Mouse (Mus musculus) testis, adult 2 months (tissue): ENCODE measurements around the gene Ppil2. TPM values are rescaled to one million over a fixed set of nuclear protein-coding genes. Genes with fewer than 3 reads are reported as not detected.

Experiments
- H3K27ac ChIP-seq: fragments of 200-500 bp; 2 replicates; pipeline ENCODE4 v1.5.1; 2012; ENCODE audit warnings: low read depth, low read length; ENCODE audit not compliant: control insufficient read depth, insufficient read depth
- H3K27me3 ChIP-seq: fragments of 200-500 bp; 2 replicates; pipeline ENCODE4 v1.6.1; 2012; ENCODE audit warnings: mild to moderate bottlenecking, low read length, moderate library complexity; ENCODE audit not compliant: control insufficient read depth, insufficient read depth
- H3K36me3 ChIP-seq: fragments of 200-500 bp; 2 replicates; pipeline ENCODE4 v1.6.1; 2012; ENCODE audit warnings: mild to moderate bottlenecking, low read length; ENCODE audit not compliant: control insufficient read depth, insufficient read depth
- H3K4me1 ChIP-seq: fragments of 200-500 bp; 2 replicates; pipeline ENCODE4 v1.6.1; 2012; ENCODE audit warnings: low read length; ENCODE audit not compliant: control insufficient read depth, insufficient read depth
- H3K4me3 ChIP-seq: fragments of 200-500 bp; 2 replicates; pipeline ENCODE4 v1.5.1; 2012; ENCODE audit warnings: low read depth, mild to moderate bottlenecking, low read length, moderate library complexity, mixed read lengths; ENCODE audit not compliant: control insufficient read depth
- CTCF ChIP-seq: fragments of 200-500 bp; IDR thresholded peaks from 2 replicates; pipeline ENCODE4 v1.5.1; 2012; ENCODE audit warnings: low read depth, mild to moderate bottlenecking, inconsistent platforms, low read length, moderate library complexity; ENCODE audit not compliant: control insufficient read depth, insufficient read depth, insufficient replicate concordance
- POLR2A ChIP-seq: fragments of 200-500 bp; IDR thresholded peaks from 2 replicates; pipeline ENCODE4 v1.6.1; 2012; ENCODE audit warnings: low read depth, mild to moderate bottlenecking, inconsistent platforms, low read length, moderate library complexity; ENCODE audit not compliant: control insufficient read depth
- polyA plus RNA-seq: library from polyadenylated mRNA; depleted of rRNA; stranded (reverse); fragments of >200 nt; gene quantifications from 2 replicates; pipeline ENCODE4 v1.2.3, GENCODE M21; 2012; rRNA removed

Ppil2 gene
- polyA plus RNA-seq, 1 experiment: 75.3 TPM

GRCm38 (mm10) chr16:17049886-17050285 lies 61.2 kb downstream of the Ppil2 start:
- no peaks in the 10 kb centered on the region for H3K27me3 ChIP-seq
- H3K4me1 ChIP-seq: peaks cover 2% of the 10 kb centered on the region
- H3K36me3 ChIP-seq: peaks cover 2% of the 10 kb centered on the region
- H3K4me3 ChIP-seq: no peak overlapping the region
- H3K27ac ChIP-seq: no peak overlapping the region
- TF ChIP-seq POLR2A: no peak
- TF ChIP-seq CTCF: no peak

GRCm38 (mm10) chr16:17045287-17045686 lies 65.8 kb downstream of the Ppil2 start:
- TF ChIP-seq POLR2A (no peak), CTCF (no peak)
- Histone ChIP-seq H3K36me3 (peaks cover 2% of the 10 kb centered on the region), H3K27me3 (no peaks in the 10 kb centered on the region), H3K27ac (no peak overlapping the region), H3K4me3 (no peak overlapping the region), H3K4me1 (no peaks in the 10 kb centered on the region; the same call in 1 of the 2 replicates)

GRCm38 (mm10) chr16:17044320-17044719 lies 66.7 kb downstream of the Ppil2 start:
- no peaks in the 10 kb centered on the region for H3K27me3 ChIP-seq
- no peaks in the 10 kb centered on the region; the same call in 1 of the 2 replicates for H3K4me1 ChIP-seq
- no peak for TF ChIP-seq POLR2A
- H3K36me3 ChIP-seq: peaks cover 2% of the 10 kb centered on the region
- no peak overlapping the region for H3K4me3 ChIP-seq
- no peak overlapping the region for H3K27ac ChIP-seq

- H3K4me1 ChIP-seq: no peaks in the 10 kb centered on the region
- no peak overlapping the region for H3K27ac ChIP-seq
- TF ChIP-seq POLR2A (no peak), CTCF (no peak)
- peaks cover 1% of the 10 kb centered on the region for H3K36me3 ChIP-seq
- H3K27me3 ChIP-seq: no peaks in the 10 kb centered on the region
- no peak overlapping the region for H3K4me3 ChIP-seq
Measured at GRCm38 (mm10) chr16:17041417-17041816, 69.6 kb downstream of the Ppil2 start.

- TF ChIP-seq POLR2A: no peak
- no peak for TF ChIP-seq CTCF
- Histone ChIP-seq H3K27me3 (no peaks in the 10 kb centered on the region), H3K36me3 (peaks cover 1% of the 10 kb centered on the region), H3K27ac (no peak overlapping the region), H3K4me1 (no peaks in the 10 kb centered on the region), H3K4me3 (no peak overlapping the region; the same call in 1 of the 2 replicates)
Measured at GRCm38 (mm10) chr16:17040716-17041115, 70.3 kb downstream of the Ppil2 start.

Other genes with a start within 250 kb of the Ppil2 start
- 0.12 TPM in 1 of 2 replicates, not detected in the other for gene Igll1, start 247.3 kb downstream of the Ppil2 start, polyA plus RNA-seq
- 86.6 and 87.1 TPM in 2 replicates for gene Top3b, start 240.5 kb downstream of the Ppil2 start, polyA plus RNA-seq
- 0.15 and 0.65 TPM in 2 replicates for gene Vpreb1, start 240.4 kb downstream of the Ppil2 start, polyA plus RNA-seq
- gene Ppm1f, start 214.8 kb downstream of the Ppil2 start, polyA plus RNA-seq: 25.8 and 30.2 TPM in 2 replicates
- gene Mapk1, start 127.9 kb downstream of the Ppil2 start, polyA plus RNA-seq: 35.5 and 42.0 TPM in 2 replicates
- gene Ypel1, start 41.6 kb downstream of the Ppil2 start, polyA plus RNA-seq: 417 and 464 TPM in 2 replicates
- gene 2610318N02Rik, start 13.9 kb upstream of the Ppil2 start, polyA plus RNA-seq: 3,527 and 3,682 TPM in 2 replicates
- gene Sdf2l1, start 21.1 kb upstream of the Ppil2 start, polyA plus RNA-seq: 77.4 and 82.4 TPM in 2 replicates
- gene Ydjc, start 33.4 kb upstream of the Ppil2 start, polyA plus RNA-seq: 51.5 and 58.7 TPM in 2 replicates
- gene Ccdc116, start 36.0 kb upstream of the Ppil2 start, polyA plus RNA-seq: 276 and 291 TPM in 2 replicates
- gene Ube2l3, start 91.4 kb upstream of the Ppil2 start, polyA plus RNA-seq: 65.9 and 80.1 TPM in 2 replicates
- gene Rimbp3, start 97.3 kb upstream of the Ppil2 start, polyA plus RNA-seq: 159 and 181 TPM in 2 replicates
- gene Hic2, start 122.3 kb upstream of the Ppil2 start, polyA plus RNA-seq: 3.8 and 4.1 TPM in 2 replicates
- gene Tmem191c, start 164.8 kb upstream of the Ppil2 start, polyA plus RNA-seq: 270 and 279 TPM in 2 replicates
- gene Serpind1, start 220.1 kb upstream of the Ppil2 start, polyA plus RNA-seq: 0.10 TPM in 1 of 2 replicates, not detected in the other